Mouse (Mus musculus) layer of hippocampus, adult 2 months (tissue): ENCODE measurements around the gene AL731706.1. TPM values are rescaled to one million over a fixed set of nuclear protein-coding genes. Genes with fewer than 3 reads are reported as not detected.
A peak's percentile ranks its signal among the peaks of the same experiment; 100 is the strongest.

Experiments used
- DNase-seq, 2 experiments: peaks; one replicate each; pipeline ENCODE4 v3.0.0; 2022; ENCODE audit warnings: low spot score in 2 of 2
- H3K27ac ChIP-seq: fragments of 200-600 bp; 2 replicates; pipeline ENCODE4 v1.8.1; 2022
- H3K4me3 ChIP-seq: fragments of 200-600 bp; 2 replicates; pipeline ENCODE4 v1.8.1; 2022; ENCODE audit warnings: mild to moderate bottlenecking
- CTCF ChIP-seq: fragments of 200-600 bp; conservative IDR thresholded peaks from 2 replicates; pipeline ENCODE4 v1.8.1; 2022; ENCODE audit warnings: antibody characterized with exemption, mild to moderate bottlenecking, moderate library complexity
- long read RNA-seq, 2 experiments: library from polyadenylated mRNA; stranded (forward); transcript quantifications; one replicate each; pipeline ENCODE4 v2.0.0; 2021; ENCODE audit warnings: borderline mapping rate in 2 of 2
- total RNA-seq, 2 experiments: library from RNA; stranded (reverse); gene quantifications; 2 replicates each; pipeline ENCODE4 v1.2.3; 2021

AL731706.1 gene
- total RNA-seq: 10 to 100 TPM; 14.8 to 15.8 TPM
- long read RNA-seq, experiment 1, transcript AL731706.1-201 (3 exons, 944 nt): major isoform, 15 of 16 reads
- long read RNA-seq, experiment 1, partial matches to known transcripts: 1 of 16 reads
- long read RNA-seq, experiment 1, other reads (novel, unspliced or antisense): 0 of 16 reads
- long read RNA-seq, experiment 2, transcript AL731706.1-201 (3 exons, 944 nt): major isoform, 15 of 15 reads
- long read RNA-seq, experiment 2, partial matches to known transcripts: 0 of 15 reads
- long read RNA-seq, experiment 2, other reads (novel, unspliced or antisense): 0 of 15 reads

DNA sequence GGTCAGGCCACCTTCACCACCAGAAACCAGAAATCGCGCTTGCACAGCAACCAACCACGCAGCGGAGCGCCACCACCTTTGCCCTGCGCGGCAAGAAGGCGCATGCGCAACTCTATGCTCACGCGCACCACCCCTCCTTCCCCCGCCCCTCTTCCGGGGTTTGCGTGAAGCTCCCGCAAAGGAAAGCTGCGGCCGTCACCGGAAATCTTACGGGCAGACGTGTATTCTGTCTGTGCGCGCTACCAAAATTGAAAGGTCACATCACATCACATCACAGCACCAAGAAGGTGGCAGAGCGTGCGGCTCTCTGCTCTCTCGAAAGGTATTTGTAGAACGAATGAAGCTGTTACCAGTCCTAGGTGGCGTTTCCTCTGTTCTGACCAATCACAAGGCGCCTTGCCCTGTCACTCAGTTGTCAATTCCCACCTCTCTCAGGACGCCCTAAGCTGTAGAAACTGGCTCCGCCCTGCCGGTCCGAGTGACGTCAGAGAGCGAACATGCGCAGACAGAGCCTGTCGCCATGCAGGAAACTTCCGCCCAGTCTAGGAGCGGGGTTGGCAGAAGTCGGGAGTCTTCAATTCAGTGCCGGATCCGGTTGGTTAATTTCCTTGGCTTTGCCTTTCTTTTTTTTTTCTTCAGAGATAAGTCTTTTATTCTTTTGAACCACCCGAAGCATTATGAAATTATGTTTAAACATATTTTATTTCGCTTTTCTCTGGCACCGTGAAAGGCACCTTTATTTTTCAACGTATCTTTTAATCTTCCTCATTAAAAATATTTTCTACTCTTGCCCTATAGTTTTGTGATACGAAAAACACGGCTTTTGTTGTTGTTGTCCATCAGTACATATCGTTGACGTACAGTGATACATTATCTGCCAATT lies at the start of gene AL731706.1, which contains the start of the genes Slx4ip and Mkks:
AL731706.1 (minus strand) TSS at position 322 of the 883 bp plus-strand sequence.
Slx4ip (plus strand) TSS at position 151 of the 883 bp plus-strand sequence.
Mkks (minus strand) TSS at position 322 of the 883 bp plus-strand sequence.
- H3K27ac ChIP-seq: peak within 1 kb of the TSS; percentile 99
- peak; percentile 29; the same call in 1 of the 2 replicates for TF ChIP-seq CTCF
- H3K4me3 ChIP-seq: peak within 1 kb of the TSS; percentile 95
- peak; percentile 99 to 100 for DNase-seq

DNA sequence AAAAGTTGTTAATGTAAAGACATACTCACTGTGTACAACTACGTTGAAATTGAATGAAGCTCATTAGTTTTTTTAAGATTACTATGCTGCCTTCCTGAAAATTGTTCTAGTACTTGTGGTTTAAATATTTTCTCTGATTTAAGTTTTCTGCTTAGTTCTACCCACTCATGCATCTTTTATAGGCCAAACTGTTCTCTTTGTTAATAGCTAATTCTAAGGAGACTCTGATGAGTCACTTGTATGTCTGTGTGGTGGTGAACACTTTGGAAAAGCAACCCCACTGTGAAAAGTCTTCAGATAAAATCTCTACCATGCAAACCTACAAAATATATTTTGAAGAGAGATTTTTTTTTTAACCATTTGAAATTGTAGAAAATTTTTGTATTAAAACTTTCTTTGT lies 47.1 kb upstream of the AL731706.1 start:
- no peak for TF ChIP-seq CTCF
- no peak overlapping the region for H3K27ac ChIP-seq
- no peak for DNase-seq

DNA sequence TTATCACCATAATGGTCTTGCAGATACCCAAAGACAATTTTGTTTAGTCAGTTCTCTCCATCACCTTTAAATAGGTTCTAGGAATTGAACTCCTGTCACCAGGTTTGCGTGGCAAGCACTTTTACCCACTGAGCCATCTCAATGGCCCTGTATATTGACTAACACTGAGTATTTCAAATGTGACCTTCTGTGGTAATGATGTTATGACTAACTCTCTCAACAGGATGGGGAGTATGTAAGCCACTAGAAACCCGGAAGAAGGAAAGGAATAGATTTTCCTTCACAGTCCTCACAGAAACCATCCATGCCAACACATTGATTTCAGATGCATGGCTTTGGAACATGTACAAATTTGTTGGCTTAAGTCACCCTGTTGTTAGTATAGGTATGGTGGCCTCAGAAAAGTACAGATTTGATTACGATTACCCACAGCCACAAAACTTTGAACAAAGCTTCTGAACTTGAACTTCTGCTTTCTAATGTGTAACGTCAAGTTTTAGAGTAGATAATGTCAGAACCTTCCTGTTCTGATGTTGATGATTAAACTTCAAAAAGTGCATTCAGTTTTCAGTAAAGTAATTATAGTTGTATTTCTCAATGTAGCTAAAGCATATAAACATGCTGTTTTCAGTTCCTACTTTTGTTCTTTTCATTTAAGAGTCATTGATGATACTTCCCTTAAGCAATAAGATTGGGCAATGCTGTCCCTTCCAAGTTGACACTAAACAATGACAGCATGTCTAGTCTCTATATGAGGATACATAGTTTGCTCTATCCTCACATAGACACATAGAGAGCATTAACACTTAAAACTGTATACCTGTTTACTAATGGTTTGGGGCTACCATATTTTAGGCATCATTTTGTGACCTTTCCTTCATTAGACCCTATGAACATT lies 45.5 kb upstream of the AL731706.1 start:
- Histone ChIP-seq H3K4me3 (no peak overlapping the region), H3K27ac (no peak overlapping the region)
- TF ChIP-seq CTCF: no peak
- no peak for DNase-seq

More for the DNA sequence above, 47.1 kb upstream of the AL731706.1 start:
- no peak overlapping the region for H3K4me3 ChIP-seq

DNA sequence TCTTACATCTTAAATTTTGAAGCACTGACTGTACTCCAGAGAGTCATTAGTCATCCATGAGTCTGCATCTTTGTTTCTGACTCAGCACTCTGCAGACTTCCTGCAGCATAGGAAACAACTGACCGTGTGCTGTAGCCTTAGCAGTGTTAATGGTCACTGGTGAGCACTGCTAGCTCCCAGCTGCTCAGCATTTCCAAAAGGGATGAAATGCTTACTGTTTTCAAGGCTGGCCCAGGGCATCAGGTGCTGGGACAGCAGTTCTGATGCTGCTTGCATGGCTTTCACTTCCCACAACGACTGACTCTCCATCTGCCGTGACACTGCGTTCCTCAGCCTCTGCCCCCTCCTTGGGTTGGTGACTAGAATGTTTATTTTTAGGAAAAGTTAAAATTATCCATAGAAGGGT lies 29.8 kb upstream of the AL731706.1 start:
- Histone ChIP-seq H3K27ac (peak overlapping the region; percentile 36; the same call in 1 of the 2 replicates), H3K4me3 (no peak overlapping the region)
- peak; percentile 25 to 45 for DNase-seq
- no peak for TF ChIP-seq CTCF

DNA sequence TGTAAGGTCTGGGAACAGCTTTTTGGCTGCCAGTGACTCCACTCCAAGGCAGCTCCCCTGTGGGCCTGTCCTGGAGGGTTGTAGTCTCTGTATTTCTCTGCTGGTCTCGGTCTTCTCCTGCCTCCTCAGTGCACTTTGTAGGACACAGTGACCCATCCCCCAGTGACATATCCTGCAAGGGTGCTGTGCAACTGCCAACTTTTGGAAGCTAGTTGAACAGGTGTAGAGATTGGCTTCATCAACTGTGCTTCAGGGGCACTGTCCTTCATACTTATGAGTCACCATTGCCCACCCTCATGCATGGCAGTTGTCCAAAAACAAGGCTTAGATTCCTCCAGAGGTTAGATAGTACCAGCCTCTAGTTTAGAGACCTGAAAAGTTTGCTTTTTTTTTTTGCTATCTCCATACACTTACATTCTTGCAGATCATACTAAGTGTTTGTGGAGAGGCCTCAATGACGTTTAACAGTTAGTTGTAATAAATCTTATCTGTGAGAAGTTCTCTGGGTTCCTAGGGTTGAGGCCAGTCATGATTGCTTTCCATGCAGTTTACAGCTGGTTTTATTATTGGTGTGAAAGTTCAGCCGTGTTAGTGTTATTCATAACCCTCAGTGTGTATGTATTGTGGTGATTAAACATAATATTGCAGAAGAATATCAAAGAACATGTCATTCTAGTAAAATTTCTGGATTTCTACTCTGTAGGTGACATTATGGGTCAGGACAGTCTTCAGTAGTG lies 29.2 kb upstream of the AL731706.1 start:
- DNase-seq: no peak
- Histone ChIP-seq H3K27ac (peak overlapping the region; percentile 36; the same call in 1 of the 2 replicates), H3K4me3 (no peak overlapping the region)
- no peak for TF ChIP-seq CTCF

DNA sequence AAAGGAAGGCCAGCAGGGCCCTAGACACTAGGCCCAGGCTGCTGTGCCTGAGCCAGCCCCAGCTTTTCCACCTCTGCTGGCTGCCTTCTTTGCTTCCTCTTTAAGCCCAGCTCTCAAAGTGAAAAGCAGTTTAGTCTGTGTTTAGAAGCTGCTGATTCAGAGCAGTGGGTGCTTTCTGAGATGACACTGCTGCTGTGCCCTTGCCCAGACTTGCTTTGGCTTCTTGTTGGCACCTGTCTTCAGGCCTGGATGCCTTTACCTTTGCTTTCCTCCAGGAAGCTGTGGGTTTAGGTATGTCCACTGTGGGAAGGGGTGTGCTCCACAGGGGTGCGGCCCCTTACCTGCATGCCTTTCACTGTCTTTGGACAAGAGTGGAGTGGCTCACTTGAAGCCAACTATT lies 28.2 kb upstream of the AL731706.1 start:
- no peak for TF ChIP-seq CTCF
- no peak overlapping the region for H3K4me3 ChIP-seq

DNA sequence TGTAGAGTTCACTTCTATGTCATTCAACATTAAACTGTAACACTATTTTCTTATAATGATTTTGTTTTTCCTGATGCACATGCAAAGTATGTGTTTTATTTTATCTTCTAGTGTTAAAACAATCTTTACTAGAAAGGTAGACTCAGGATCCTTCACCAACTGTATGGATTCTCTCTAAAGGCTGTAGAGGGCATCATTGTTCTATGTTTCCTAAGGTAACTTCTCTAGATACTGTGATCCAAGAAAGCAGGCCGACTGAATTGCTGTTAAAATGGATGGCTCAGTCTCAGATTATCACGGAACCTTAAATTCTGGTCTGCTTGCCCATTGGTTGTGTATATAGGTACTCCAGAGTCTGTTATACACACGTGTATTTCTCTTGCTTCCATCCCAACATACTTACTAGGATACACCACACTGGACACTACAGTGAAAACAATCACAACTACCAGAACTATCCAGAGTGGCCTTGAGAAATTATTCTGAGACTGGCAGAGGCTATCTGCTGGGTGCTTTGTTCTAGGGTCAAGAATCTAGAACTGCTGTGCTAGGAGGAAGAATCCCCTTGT lies 23.2 kb upstream of the AL731706.1 start:
- no peak for DNase-seq
- Histone ChIP-seq H3K27ac (no peak overlapping the region), H3K4me3 (no peak overlapping the region)
- TF ChIP-seq CTCF: peak; percentile 84

More for the DNA sequence above, 28.2 kb upstream of the AL731706.1 start:
- no peak overlapping the region for H3K27ac ChIP-seq
- no peak for DNase-seq

DNA sequence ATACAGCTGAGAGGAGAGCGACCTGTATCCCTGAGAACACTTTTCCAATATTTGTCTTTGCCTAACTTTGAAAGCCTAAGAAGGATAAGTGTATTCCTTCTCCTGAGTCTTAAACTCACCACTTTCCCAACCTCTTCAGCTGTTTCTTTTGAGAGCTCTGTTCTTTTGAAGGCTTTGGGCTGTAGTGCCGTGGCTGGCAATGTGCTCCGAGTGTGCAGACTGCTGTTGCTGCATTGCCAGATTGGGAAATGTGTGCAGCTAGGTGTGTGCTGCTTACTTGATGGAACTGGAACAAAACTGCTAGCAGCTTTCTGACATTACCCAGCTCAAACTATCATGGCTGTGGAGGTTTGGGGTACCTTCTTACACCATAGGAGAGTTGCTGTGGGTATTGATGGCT lies 21.8 kb upstream of the AL731706.1 start:
- no peak for TF ChIP-seq CTCF
- H3K4me3 ChIP-seq: no peak overlapping the region
- DNase-seq: no peak
- no peak overlapping the region for H3K27ac ChIP-seq

DNA sequence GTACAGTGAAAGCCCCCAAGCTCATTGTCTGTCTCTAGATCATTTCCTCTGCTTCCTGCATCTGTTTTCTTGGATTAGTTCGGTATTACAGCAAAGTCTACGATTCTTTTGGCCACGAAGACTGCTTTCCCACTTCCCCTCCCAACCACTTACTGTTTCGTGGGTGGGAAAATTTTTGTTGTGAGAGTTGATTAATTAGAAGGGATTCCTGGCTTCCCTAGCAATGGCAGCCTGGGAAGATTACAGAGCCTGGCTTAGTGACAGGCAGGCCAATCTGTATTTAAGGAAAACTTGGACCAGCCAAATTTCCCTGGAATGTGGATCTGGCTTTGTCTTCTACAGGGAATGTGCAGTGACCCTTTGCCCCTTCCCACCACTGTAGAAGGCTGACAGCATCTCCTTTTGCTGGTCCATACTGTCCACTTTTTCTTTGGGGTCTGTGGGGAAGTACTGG lies 20.8 kb upstream of the AL731706.1 start:
- no peak for DNase-seq
- no peak overlapping the region for H3K27ac ChIP-seq
- TF ChIP-seq CTCF: no peak
- no peak overlapping the region for H3K4me3 ChIP-seq

DNA sequence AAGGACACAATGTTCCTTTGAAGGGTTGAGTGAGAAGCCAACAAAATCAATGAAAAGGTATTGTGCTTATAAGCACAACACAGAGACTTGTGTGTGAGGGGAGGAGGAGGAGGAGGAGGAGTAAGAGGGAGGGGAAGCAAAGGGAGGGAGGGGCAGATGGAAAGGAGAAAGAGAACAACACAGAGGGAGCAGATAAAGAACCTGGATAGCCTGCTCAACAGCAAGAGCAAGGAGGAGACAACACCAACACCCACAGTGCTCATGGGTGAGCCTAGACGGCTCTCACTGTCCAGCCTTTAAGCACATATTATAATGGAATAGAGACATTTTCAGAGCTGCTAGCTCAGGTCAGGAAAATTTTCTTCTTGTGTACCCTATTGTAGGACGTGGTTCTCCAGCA lies 18.1 kb upstream of the AL731706.1 start:
- Histone ChIP-seq H3K4me3 (no peak overlapping the region), H3K27ac (no peak overlapping the region)
- no peak for DNase-seq
- TF ChIP-seq CTCF: no peak

DNA sequence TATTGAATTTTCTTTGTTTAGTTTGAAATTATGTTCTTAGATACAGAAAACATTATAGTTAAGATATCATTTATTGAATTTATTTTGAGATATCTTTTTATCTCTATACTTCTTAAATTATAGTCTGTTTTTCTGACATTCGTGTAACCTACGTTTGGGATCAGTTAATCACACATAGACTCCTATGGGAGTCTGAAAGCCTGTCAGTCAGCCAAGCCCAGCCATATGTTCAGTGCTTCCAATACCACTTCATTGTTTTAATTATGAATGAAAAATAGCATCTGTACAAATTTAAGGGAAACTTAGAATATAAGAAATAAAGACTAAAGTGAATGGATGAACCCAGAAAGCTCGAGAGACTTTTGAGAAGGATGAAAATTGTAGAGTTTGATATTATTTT lies 17.4 kb upstream of the AL731706.1 start:
- no peak for TF ChIP-seq CTCF
- H3K27ac ChIP-seq: no peak overlapping the region
- H3K4me3 ChIP-seq: no peak overlapping the region
- no peak for DNase-seq
